Mouse (Mus musculus): ENCODE measurements around the gene Dctpp1. TPM values are rescaled to one million over a fixed set of nuclear protein-coding genes. Genes with fewer than 3 reads are reported as not detected.

Gene Dctpp1
- polyA plus RNA-seq, 1 experiment, result 82.3 TPM

DNA sequence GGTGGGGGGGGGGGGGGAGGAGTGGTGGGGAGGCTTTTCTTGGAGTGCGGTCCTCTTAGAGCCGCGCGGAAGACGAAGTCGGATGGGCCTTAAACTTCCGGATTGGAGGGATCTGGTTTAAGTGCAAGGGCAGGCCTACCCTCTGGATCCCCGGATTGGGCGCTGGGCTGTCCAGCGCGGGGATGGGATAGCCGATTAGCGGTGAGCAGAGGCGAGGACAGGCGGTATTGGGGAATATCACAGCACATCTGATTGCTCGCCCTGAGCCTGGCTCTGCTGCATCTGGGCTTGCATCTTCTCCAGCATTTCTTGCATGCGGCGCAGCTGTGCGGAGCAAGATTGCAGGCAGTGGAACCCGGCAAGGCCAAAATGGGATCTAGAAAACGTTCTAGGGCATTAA, 46.0 kb downstream of the Dctpp1 start:
- TF ChIP-seq CTCF (IDR thresholded peaks at IDR 0.05; ENCODE audit: borderline replicate concordance, extremely low read depth, insufficient read depth, insufficient read length), result no peak
- TF ChIP-seq POLR2A (IDR thresholded peaks at IDR 0.05; ENCODE audit: borderline replicate concordance, extremely low read depth, insufficient read depth, insufficient read length, poor library complexity, severe bottlenecking), result no peak
- DNase-seq (ENCODE audit: low read depth), result no peak

DNA sequence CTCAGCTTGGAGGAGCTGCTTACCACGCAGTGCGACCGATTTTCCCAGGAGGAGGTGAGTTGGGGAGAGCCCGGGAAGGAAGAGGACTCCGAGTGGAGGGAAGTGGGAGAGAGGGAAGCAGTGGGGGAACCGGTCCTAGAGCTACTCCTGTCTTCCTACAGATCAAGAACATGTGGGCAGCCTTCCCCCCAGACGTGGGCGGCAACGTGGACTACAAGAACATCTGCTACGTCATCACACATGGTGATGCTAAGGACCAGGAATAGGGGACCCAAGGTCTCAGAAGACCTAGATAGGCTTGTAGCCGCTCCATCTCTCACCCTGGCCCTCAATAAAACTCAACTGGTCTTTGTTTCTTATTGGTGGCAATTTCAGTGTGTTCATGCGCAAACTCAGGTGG, 46.6 kb downstream of the Dctpp1 start:
- TF ChIP-seq CTCF (IDR thresholded peaks at IDR 0.05; ENCODE audit: borderline replicate concordance, extremely low read depth, insufficient read depth, insufficient read length) (no peak), POLR2A (IDR thresholded peaks at IDR 0.05; ENCODE audit: borderline replicate concordance, extremely low read depth, insufficient read depth, insufficient read length, poor library complexity, severe bottlenecking) (no peak)
- no peak for DNase-seq (ENCODE audit: low read depth)

DNA sequence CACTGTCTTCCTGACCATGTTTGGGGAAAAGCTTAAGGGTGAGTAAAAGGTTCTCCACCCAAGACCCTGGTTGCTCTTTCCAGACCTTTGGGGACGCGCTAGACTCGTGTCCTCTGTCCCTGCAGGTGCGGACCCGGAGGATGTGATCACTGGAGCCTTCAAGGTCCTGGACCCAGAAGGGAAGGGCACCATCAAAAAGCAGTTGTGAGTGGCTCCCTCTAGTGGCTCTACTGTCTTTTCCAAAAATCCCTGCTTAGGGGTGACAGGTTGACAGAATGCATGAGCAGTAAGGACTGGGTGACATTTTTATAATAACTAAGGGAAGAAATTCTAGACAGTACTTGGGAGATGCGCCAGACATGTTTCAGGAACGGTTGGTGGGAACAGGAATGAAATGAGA, 47.0 kb downstream of the Dctpp1 start:
- peak; percentile 22 for DNase-seq (ENCODE audit: low read depth)
- TF ChIP-seq POLR2A (IDR thresholded peaks at IDR 0.05; ENCODE audit: borderline replicate concordance, extremely low read depth, insufficient read depth, insufficient read length, poor library complexity, severe bottlenecking), result no peak
- TF ChIP-seq CTCF (IDR thresholded peaks at IDR 0.05; ENCODE audit: borderline replicate concordance, extremely low read depth, insufficient read depth, insufficient read length), result peak; percentile 69; the same call in 1 of the 2 replicates

DNA sequence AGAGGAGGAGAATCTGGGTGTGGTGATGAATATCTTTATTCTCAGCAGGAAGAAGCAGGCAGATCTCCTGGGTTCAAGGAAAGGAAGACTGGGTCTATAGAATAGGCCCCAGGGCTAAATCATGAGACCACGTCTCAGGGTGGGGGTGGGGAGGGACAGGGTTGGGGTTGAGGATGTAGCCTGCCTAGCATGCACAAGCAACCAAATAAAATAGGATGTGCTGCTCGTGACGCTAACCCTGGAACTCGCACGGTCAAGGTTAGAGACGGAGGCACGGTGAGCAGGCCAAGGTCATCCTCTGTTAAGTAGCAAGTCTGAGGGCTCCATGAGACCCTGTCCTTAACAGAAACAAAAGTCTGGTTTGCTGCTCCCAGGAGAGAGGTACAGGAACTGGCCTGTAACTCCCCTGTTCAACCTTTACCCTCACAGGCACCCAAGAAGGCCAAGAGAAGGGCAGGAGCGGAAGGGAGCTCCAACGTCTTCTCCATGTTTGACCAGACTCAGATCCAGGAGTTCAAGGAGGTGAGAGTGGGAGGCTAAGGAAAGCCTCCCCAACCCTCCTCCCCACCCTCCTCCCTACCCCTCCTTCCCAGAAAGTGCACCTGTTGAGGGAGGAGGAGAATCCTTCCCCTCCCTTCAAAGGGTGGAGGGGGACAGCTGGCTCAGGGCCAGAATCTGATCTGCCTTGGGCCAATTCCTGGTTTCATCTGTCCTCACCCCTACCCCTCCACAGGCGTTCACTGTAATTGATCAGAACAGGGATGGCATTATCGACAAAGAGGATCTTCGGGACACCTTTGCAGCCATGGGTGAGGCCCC, 47.9 kb downstream of the Dctpp1 start:
- TF ChIP-seq POLR2A (IDR thresholded peaks at IDR 0.05; ENCODE audit: borderline replicate concordance, extremely low read depth, insufficient read depth, insufficient read length, poor library complexity, severe bottlenecking), result no peak
- TF ChIP-seq CTCF (IDR thresholded peaks at IDR 0.05; ENCODE audit: borderline replicate concordance, extremely low read depth, insufficient read depth, insufficient read length), result no peak
- no peak for DNase-seq (ENCODE audit: low read depth)

DNA sequence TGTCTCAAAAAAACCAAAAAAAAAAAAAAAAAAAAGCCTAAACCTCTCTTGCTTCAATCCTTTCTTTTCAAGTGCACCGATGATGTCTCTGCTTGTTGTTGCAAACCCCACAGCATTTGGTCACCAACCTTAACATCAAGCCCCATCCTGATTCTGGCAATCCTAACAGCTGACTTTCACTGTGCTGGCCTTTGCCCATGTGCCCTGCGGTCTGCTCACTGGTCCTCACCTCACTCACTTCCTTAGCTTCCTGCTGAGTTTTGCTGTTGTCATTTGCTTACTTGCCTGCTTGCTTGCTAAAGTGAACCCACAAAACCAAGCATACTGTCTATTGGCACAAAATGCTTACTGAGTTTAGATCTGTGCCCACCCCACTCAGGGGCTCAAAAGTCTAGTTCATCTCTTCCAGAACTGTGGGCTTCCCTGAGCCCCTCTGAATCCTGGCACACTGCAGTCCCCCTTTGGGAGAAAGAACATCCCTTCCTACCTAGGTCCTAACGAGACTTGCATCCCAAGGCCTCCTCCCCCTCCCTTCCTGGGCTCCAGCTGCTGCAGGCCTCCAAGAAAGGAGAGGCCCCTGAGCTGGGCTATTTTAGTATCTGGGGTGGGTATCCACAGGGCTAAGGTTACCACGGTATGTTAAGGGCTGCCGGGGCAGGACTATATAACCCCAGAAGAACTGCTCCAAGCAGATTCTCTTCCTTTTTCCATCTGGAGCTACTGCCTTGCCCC, 49.3 kb downstream of the Dctpp1 start:
- no peak for TF ChIP-seq POLR2A (IDR thresholded peaks at IDR 0.05; ENCODE audit: borderline replicate concordance, extremely low read depth, insufficient read depth, insufficient read length, poor library complexity, severe bottlenecking)
- TF ChIP-seq CTCF (IDR thresholded peaks at IDR 0.05; ENCODE audit: borderline replicate concordance, extremely low read depth, insufficient read depth, insufficient read length), result no peak
- DNase-seq (ENCODE audit: low read depth), result no peak

DNA sequence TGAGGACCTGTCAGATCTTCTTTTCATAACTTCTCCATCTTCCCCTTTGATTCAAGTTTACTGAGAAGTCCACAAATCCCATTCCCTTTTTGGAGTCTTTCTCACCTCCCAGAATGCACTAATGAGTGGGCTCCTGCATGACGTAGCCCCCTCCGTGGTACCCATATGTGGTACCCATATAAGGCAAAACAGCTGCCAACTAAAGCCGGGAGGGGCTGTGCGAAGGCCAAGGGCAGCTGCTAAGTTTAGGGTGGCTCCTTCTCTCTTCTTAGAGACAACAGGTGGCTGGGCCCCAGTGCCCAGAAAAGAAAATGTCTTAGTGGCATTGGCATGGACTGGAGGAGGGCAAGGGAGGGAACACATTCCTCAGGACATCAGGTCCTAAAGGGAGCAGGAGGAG, 50.2 kb downstream of the Dctpp1 start:
- TF ChIP-seq CTCF (IDR thresholded peaks at IDR 0.05; ENCODE audit: borderline replicate concordance, extremely low read depth, insufficient read depth, insufficient read length) (no peak), POLR2A (IDR thresholded peaks at IDR 0.05; ENCODE audit: borderline replicate concordance, extremely low read depth, insufficient read depth, insufficient read length, poor library complexity, severe bottlenecking) (no peak)
- DNase-seq (ENCODE audit: low read depth), result no peak

DNA sequence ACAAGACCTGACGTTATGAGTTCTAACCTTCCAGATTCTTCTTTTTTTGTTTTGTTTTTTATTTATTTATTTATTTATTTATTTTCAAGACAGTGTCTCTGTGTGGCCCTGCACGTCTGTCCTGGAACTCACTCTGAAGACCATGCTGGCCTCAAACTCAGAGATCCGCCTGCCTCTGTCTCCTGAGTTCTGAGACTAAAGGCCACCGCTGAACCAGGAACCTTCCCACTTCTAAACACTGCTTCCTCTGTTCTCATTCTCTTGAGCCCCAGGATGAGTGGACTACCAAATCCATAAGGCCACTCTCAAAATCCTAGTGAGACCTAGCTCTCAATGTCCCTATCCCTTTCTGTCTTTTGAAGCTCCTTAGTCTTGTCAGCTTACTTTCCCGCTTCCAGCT, 50.7 kb downstream of the Dctpp1 start:
- TF ChIP-seq POLR2A (IDR thresholded peaks at IDR 0.05; ENCODE audit: borderline replicate concordance, extremely low read depth, insufficient read depth, insufficient read length, poor library complexity, severe bottlenecking), result no peak
- TF ChIP-seq CTCF (IDR thresholded peaks at IDR 0.05; ENCODE audit: borderline replicate concordance, extremely low read depth, insufficient read depth, insufficient read length), result no peak
- no peak for DNase-seq (ENCODE audit: low read depth)

DNA sequence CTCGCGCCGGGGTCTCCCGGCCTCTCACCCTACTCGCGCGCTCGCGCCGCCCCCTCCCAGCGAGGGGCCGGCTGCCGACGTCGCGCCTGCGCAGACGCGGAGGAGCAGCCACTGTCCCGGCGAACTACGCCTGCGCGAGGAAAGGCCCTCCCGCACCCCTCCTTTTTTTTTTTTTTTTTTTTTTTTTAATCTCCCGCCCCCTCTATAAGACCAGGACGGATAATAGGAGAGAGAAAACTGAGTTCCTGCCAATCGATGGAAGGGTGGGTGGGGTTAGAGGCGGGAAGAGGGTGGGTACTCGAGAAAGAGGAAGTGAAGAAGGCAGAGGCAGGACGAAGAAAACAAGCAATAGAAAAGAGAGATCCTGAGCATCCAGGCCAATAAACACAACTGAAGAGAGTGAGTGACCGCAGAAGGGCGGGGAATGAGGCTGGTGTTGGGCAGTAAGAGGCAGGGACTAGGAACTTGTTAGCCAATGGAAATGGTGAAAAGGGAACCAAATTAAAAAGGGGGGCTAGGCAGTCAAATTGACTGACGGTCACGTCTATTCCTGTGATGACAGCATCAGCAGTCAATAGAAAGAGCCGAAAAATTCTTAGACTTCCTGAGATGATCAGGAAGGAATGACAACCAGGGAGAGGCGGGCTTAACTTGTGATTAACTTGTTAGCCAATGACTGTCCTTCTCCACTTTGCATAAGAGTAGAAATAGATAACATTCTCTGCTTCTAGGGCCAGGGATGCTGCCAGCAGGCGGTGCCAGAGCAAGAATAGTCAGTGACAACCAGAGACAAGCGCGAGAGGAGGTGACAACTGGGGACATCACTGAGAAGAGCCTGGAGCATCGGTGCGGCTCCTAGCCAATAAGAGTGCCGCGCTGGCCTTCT, 51.7 kb downstream of the Dctpp1 start, which contains the start of gene Mylpf:
Gene Mylpf, plus strand, starts transcription at position 338 of the 886 bp plus-strand sequence.
- TF ChIP-seq CTCF (IDR thresholded peaks at IDR 0.05; ENCODE audit: borderline replicate concordance, extremely low read depth, insufficient read depth, insufficient read length), result peak; percentile 56; the same call in 1 of the 2 replicates
- peak; percentile 77 for TF ChIP-seq POLR2A (IDR thresholded peaks at IDR 0.05; ENCODE audit: borderline replicate concordance, extremely low read depth, insufficient read depth, insufficient read length, poor library complexity, severe bottlenecking)

DNA sequence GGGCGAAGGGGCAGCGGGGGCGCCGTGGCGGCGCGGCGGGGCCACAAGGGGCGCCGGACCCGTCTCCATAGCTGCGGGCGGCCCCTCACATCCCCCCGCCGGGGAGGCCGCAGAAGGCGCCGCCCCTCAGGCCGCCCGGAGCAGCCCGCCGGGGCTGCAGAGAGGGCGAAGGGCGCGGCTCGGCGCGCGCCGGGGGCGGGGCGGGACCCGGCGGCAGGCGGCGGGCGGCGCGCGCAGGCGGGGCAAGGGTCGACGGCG, 52.3 kb downstream of the Dctpp1 start, which contains the start of gene Tbc1d10b:
Gene Tbc1d10b, minus strand, starts transcription at position 174 of the 258 bp plus-strand sequence.
- DNase-seq (ENCODE audit: low read depth), result no peak
- TF ChIP-seq CTCF (IDR thresholded peaks at IDR 0.05; ENCODE audit: borderline replicate concordance, extremely low read depth, insufficient read depth, insufficient read length) (no peak), POLR2A (IDR thresholded peaks at IDR 0.05; ENCODE audit: borderline replicate concordance, extremely low read depth, insufficient read depth, insufficient read length, poor library complexity, severe bottlenecking) (no peak)

More for the DNA sequence above, 51.7 kb downstream of the Dctpp1 start, which contains the start of gene Mylpf:
- peak; percentile 100 for DNase-seq (ENCODE audit: low read depth)

DNA sequence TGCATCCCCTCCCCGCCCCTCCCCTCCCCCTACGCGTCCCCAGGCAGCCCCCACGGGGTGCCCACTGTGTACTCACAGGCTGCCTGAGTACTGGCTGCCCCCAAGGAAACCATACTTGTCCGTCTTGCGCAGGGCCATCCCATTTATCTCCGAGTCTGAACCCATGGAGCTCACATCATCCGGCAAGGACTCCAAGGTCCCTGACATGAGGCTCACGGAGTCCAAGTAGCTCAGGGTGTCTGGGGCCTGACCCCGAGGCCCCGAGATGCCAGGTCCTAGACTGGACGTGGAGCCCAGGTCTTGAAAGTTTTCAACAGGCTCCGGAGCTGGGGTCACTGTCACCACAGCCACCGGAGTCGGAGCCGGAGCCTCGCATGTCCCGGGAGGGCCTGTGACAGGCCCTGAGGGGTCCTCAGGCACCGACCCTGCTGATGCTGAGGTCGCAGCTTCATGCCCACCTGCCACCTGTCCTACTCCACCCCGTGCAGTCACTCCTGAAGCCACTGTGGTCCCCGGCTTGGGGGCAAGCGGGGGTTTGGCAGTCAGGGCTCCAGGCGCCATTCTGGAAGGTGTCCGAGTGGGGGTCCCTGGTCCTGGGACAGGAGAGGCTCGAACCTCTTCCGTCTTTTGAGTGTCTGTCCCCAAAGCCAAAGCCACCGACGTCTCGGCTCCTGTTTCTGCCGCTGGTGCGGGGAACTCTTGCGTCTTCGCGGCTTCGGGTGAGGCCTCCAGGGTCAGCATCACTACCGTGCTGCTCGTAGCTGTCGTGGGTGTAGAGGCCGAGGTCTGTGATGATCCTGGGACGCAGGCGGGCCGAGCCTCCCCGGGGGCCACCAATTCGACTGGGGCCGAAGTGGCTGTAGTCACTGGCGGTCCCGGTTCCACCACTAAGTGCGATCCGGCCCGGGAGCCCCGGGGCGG, 52.9 kb downstream of the Dctpp1 start:
- TF ChIP-seq CTCF (IDR thresholded peaks at IDR 0.05; ENCODE audit: borderline replicate concordance, extremely low read depth, insufficient read depth, insufficient read length), result no peak; the same call in 1 of the 2 replicates
- TF ChIP-seq POLR2A (IDR thresholded peaks at IDR 0.05; ENCODE audit: borderline replicate concordance, extremely low read depth, insufficient read depth, insufficient read length, poor library complexity, severe bottlenecking), result no peak
- DNase-seq (ENCODE audit: low read depth), result peak; percentile 29

Other genes starting within 250 kb of the Dctpp1 start
- gene Mvp, start 246.1 kb downstream of the Dctpp1 start, polyA plus RNA-seq (2012; rRNA removed), result 3.5 and 4.3 TPM in 2 replicates
- gene Pagr1b, start 244.2 kb downstream of the Dctpp1 start, polyA plus RNA-seq (2012; rRNA removed), result 1.0 and 1.2 TPM in 2 replicates
- gene Pagr1a, start 243.4 kb downstream of the Dctpp1 start, polyA plus RNA-seq (2012; rRNA removed), result 13.0 and 24.4 TPM in 2 replicates
- gene Gm42742, start 239.6 kb downstream of the Dctpp1 start, polyA plus RNA-seq (2012; rRNA removed), result 77.9 and 87.6 TPM in 2 replicates
- 71.4 and 81.2 TPM in 2 replicates for gene Prrt2, start 239.5 kb downstream of the Dctpp1 start, polyA plus RNA-seq (2012; rRNA removed)
- 350 and 352 TPM in 2 replicates for gene Maz, start 233.7 kb downstream of the Dctpp1 start, polyA plus RNA-seq (2012; rRNA removed)
- 25.5 and 42.0 TPM in 2 replicates for gene Kif22, start 218.2 kb downstream of the Dctpp1 start, polyA plus RNA-seq (2012; rRNA removed)
- gene Zg16, start 173.4 kb downstream of the Dctpp1 start, polyA plus RNA-seq (2012; rRNA removed), result 0.21 TPM in 1 of 2 replicates, not detected in the other
- gene AI467606, start 169.3 kb downstream of the Dctpp1 start, polyA plus RNA-seq (2012; rRNA removed), result 1.5 and 2.1 TPM in 2 replicates
- 0.75 and 0.76 TPM in 2 replicates for gene Qprt, start 138.5 kb downstream of the Dctpp1 start, polyA plus RNA-seq (2012; rRNA removed)
- gene Spn, start 122.9 kb downstream of the Dctpp1 start, polyA plus RNA-seq (2012; rRNA removed), result 0.09 and 0.10 TPM in 2 replicates
- gene Cd2bp2, start 64.7 kb downstream of the Dctpp1 start, polyA plus RNA-seq (2012; rRNA removed), result 108 and 117 TPM in 2 replicates
- 54.2 and 66.1 TPM in 2 replicates for gene Tbc1d10b, start 52.2 kb downstream of the Dctpp1 start, polyA plus RNA-seq (2012; rRNA removed)
- gene Mylpf, start 51.8 kb downstream of the Dctpp1 start, polyA plus RNA-seq (2012; rRNA removed), result 5.8 and 8.9 TPM in 2 replicates
- 38.5 and 38.9 TPM in 2 replicates for gene Zfp553, start 27.6 kb downstream of the Dctpp1 start, polyA plus RNA-seq (2012; rRNA removed)
- 19.4 and 22.6 TPM in 2 replicates for gene Sept1, start 27.6 kb downstream of the Dctpp1 start, polyA plus RNA-seq (2012; rRNA removed)
- 88.1 and 118 TPM in 2 replicates for gene Zfp771, start 16.4 kb downstream of the Dctpp1 start, polyA plus RNA-seq (2012; rRNA removed)
- 21.5 and 28.6 TPM in 2 replicates for gene Sephs2, start 13.3 kb upstream of the Dctpp1 start, polyA plus RNA-seq (2012; rRNA removed)
- 0.47 and 0.49 TPM in 2 replicates for gene Itgal, start 35.6 kb upstream of the Dctpp1 start, polyA plus RNA-seq (2012; rRNA removed)
- 44.6 and 50.5 TPM in 2 replicates for gene Zfp768, start 84.9 kb upstream of the Dctpp1 start, polyA plus RNA-seq (2012; rRNA removed)
- gene Zfp747, start 115.3 kb upstream of the Dctpp1 start, polyA plus RNA-seq (2012; rRNA removed), result 7.6 and 7.8 TPM in 2 replicates
- 4.5 and 4.9 TPM in 2 replicates for gene 9130019O22Rik, start 126.5 kb upstream of the Dctpp1 start, polyA plus RNA-seq (2012; rRNA removed)
- 8.9 and 11.0 TPM in 2 replicates for gene E430018J23Rik, start 132.9 kb upstream of the Dctpp1 start, polyA plus RNA-seq (2012; rRNA removed)
- 4.4 and 5.5 TPM in 2 replicates for gene Zfp764, start 146.1 kb upstream of the Dctpp1 start, polyA plus RNA-seq (2012; rRNA removed)
- gene Zfp688, start 161.4 kb upstream of the Dctpp1 start, polyA plus RNA-seq (2012; rRNA removed), result 21.0 and 28.2 TPM in 2 replicates
- gene Zfp689, start 188.4 kb upstream of the Dctpp1 start, polyA plus RNA-seq (2012; rRNA removed), result 14.0 and 14.5 TPM in 2 replicates
- gene Prr14, start 198.9 kb upstream of the Dctpp1 start, polyA plus RNA-seq (2012; rRNA removed), result 73.5 and 104 TPM in 2 replicates
- 20.6 and 47.0 TPM in 2 replicates for gene Fbrs, start 218.5 kb upstream of the Dctpp1 start, polyA plus RNA-seq (2012; rRNA removed)

All from brain, embryonic 14.5 days (tissue).